Mouse (Mus musculus) cerebellum, postnatal 10 days (tissue): Measurements from ENCODE around the gene Jph3.

Experiments used
- DNase-seq, 2 experiments: peaks; one replicate each; pipeline ENCODE4 v3.0.0; 2021; ENCODE audit warnings: mixed read lengths in 2 of 2

Jph3 gene

DNA sequence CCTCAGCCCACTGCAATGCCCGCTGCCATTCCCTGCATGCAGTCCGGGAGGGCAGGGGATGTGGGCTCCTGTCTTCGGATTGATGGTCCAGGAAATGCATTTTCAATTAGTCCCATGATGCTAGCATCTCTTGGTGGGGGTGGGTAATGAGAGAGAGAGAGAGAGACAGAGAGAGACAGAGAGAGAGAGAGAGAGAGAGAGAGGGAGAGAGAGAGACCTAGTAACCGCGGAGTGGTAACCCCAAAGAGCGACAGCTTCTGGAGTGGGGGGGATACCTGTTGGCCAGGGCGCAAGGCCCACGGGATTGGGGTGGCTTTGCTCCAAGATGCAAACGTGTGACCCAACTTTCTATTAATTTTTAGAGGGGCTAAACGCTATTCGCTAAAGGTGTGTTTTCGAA is at the start of gene Jph3:
Jph3 (plus strand) TSS at position 301 of the 400 bp plus-strand sequence.
- DNase-seq, result peak in 1 of 2 experiments; percentile 55

DNA sequence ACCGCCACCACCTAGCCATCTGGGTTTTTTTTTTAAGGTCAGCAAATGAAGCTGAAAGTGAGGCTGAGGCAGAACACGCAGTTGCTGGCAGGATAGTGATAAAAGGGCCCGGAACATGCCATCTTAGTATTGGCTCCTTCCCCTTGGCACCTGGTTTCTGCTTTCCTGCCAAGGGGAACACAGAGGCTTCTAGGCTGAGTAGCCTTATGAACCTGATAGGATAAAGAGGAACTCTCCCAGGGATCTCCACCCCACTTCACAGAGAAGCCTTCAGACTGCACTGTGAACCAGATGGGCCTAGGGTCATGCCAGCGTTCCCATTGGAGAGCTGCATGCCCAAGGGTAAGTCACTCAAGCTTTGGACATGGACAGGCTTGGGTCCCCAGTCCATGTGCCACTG is 48.5 kb upstream of the Jph3 start:
- peak; percentile 68 to 76 for DNase-seq

DNA sequence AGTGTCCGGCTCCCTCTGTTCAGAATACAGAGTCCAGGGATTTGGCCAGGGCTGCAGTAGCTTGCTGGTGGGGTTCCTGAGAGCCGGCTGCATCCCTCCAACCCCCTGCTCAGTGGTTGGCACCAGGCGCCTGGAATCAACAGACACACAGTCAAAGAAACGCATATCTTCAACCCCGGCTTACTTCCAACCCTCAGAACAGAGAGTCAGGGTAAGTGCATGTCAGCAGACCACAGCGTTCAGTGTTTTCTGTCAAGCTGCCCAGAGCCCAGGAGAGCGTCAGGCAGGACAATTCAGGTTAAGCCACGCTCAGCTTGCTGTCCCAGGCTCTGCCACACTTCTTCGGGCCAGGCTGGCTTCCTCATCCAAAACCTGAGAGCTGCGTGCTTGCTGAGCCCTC is 48.0 kb upstream of the Jph3 start:
- DNase-seq, result peak; percentile 82 to 84

DNA sequence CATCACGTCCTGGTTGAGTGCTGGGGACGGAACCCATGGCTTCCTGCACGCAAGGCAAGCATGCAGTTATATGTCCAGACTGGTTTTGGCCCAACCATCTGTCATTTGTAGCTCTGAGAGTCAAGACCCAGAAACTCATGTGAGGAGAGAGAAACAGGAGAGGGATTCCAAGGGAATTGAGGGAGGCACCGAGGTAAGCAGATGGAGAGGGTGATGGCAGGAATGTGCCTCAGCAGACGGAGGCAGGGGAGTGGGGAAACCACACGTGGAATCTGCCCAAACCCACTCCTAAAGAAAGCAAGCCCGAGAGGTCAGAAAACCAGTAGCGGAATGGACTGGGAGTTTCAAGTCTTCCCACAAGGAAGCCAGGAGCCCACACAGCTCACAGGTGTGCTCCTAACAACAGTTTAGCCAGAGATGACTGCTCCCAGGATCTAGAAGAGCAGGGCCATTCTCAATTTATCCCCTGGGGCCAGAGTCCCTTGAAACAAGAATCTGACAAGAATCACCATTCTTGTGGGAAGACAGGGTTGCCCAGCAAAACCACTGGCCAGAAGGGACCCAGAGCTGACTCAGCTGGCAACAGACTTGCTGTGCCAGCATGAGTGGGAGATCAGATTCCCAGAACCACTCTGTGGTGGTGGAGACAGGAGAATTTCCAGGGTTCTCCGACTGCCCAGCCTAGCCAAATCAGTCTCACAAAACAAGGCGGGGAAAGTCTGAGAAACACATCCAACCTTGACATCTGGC is 46.2 kb upstream of the Jph3 start:
- peak; percentile 45 to 60 for DNase-seq

DNA sequence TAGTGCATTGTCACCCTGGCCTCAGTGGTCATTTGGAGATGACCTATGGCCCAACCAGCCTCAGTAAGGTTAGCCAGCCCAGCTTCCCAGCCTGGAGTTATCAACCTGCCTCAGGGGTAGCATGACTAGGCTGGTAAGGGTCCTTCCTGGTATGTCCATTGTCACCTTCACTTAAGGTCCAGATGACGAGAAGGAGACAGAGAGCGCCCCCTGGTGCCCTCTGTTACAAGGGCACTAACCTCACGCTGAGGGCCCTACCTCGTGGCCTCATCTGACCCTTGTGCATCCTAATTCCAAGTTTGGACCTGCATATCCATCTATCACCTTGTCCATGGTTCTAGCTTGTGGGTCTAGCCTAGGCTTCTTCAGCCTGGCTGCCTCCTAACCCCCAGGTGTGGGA is 44.0 kb upstream of the Jph3 start:
- peak; percentile 82 to 85 for DNase-seq

DNA sequence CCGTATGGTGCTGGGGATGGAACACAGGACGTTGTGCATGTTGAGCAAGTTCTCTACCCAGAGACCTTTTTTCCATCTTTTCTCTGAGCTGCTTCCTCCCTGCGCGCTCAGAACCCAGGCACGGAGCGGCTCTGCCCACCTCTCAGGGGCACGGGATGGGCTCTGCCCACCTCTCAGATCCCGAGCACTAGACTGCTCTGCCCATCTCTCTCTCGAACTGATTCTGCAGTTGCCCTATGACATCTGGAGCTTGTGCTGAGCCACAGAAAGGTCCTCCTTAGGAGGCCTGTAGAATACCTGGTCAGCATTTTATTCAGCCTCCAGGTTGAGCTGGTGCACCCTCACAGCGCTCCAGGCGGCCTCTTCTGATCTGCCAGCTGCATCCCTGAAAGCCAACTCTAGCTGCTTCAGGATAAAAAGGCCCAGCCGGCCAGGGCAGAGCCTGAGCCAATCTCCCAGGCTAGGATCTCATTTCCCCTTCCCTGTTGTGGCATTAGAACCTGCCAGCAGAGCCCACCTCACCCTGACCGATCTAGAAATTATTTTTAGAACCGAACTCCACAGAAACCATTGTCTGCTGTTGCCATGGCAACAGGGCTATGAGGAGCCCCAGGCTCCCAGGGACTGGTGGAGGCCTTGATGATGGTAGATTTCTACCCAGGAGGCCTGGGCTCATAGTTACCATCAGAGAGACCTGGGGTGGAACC is 41.8 kb upstream of the Jph3 start:
- peak; percentile 73 for DNase-seq

DNA sequence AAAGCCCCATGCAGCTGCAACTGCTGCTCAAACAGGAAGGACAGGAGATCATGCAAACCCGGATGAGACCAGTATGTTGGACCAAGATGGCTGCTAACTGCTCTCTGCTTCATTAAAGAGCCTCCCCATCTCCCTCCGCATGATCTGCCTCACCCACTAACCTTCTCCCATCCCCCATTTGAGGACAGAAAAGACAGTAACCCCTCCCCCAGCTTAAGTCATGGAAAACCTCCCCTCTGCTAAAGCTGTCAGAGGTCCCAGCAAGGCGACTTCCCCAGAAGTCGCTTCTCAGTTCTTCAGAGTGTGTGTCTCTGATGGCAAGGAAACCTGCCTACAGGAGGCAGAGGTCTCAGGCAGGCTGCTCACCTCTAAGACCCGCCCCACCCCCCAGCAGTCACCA is 40.9 kb upstream of the Jph3 start:
- no peak for DNase-seq

DNA sequence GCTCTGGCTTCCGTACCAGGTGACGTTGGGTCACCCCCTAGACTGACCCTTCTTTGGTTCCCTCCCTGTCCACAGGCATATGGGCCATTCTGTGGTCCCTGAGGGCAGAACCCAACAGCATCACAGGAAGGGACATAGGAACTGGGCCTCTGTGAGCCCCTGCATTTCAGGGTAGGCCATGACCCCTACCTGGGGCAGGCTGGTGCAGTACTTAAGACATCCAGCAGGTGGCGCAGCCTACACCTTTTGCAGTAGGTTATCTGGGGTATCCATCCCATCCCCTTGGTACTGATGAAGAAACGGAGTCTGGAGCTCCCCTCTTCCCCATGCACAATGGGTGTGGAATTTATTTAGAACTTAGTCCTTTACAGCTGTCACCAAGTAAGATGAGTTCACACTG is 35.0 kb upstream of the Jph3 start:
- peak; percentile 86 to 91 for DNase-seq

DNA sequence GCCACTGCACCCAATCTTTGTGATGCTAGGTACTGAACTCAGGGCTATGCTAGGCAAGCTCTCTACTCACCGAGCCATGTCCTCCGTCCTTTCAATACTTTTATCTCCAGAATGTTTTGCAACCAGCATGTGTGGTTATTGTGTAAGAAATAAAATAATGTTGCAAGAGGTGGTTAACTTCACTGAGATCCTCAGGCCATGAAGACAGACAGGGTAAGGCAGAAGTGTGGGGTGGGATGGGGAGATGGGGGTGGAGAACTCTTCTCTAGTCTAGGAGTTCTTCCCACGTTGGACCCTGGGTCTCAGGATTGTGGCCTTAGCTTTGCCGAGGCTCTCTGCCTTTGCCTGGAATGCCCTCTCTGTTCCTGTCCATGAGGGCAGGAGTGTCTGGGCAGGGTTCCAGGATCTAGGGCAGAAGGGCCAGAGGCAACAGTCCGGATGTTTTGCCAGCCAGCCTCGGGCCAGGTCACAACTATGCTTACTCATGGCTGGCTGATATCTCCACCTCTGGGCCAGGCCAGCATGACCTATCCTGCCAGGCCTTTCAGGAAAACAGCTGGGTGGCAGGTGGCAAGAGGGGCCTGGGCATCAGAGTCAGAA is 33.7 kb upstream of the Jph3 start:
- DNase-seq, result peak; percentile 69 to 77

DNA sequence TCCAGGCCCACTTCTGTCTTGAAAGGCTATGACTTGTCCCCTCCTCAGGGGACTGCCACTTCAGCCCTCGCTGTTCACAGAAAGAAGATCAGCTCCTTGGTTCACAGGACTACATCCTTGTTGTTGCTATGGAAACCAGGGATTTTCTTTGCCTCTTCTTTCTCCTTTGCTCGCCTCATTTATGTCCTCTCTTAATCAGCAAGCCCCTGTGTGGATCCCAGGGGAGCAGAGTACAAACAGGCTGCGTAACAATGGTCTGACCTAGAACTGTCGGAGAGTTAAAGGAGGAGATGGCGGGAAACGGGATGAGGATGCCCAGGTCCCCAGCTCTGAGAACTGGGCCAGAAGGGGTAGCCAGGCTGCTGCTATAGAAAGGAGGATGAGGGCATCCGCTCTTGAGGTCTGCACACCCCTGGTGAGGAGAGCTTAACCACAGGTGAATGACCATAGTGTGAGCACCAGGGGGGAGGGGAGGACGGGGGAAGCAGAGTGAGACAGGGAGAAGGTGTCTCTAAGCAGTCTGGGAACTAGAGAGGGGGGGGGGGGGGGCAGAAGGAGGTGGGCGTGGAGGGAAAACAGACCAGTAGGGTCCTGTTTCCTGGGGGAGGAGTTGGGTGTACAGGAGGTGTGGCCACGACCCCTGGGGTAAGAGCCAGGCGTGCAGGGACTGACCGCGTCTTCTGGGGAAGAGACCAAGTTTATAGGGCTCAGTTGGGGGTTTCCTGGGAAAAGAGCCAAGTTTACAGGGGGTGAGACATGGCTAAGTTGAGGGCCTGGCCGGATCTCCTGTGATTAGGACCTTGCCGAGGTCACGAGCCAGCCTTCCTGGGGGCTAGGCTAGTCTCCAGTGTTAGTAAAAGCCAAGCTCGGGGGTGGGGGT is 31.4 kb upstream of the Jph3 start:
- peak; percentile 79 to 87 for DNase-seq

DNA sequence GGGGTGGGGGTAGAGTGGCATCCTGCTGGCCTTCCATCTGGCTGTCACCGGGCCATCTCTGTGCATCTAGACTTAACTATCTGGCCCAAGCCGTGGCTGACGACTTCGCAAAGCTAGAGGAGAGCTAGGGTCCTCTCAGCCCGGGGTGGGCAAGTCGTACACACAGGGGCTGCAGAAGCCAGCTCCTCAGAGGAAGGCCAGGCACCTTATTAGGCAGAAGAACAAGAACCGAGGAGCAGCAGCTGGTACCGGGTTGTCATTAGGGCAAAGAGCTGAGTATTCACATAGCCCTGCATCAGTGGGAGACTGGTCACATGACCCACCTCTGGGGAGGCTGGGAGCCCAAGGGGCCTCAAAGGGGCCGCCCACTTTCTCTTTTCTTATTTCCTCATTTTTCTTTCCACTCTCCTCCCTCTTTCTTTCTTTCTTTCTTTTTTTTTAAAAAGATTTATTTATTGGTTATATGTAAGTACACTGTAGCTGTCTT is 30.8 kb upstream of the Jph3 start:
- no peak for DNase-seq

DNA sequence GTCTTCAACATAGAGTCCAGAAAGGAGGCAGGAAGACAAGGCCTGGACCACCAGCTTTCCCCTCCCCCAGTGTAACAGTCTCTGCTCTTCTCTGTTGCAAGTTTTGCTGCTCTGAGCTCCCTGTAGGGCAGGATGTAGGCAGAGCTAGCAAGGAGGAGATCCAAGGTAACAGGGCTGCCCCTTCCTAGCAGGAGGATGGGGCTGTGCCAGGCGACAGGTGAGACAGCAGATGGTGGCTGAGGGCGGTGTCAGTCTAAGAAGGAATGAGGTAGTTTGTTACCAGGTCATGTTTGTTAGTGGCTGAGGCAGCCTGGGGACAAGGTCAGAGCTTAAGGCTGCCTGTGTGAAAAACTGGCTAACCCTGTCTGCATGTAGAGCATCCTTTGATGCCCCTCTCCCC is 29.5 kb upstream of the Jph3 start:
- DNase-seq, result peak; percentile 93 to 95

DNA sequence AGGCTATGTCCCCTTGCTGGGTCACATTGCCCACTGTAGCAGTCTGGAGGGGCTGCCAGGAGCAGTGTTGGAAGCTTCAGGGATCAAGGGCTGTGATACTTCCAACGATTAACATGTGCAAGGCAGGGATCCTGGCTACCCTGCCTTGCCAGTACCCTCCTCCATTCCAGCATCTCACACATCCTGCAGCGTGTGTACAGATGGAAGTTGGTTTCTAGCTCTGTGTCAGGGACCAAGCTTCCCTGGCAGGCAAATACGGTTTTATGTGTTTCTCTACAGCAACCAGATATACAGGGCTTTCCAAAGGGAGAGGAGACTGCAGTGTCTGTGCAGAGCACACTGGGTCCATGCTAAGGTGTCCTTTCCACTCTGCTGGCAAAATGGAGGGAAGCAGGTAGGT is 24.2 kb upstream of the Jph3 start:
- DNase-seq, result peak in 1 of 2 experiments; percentile 60

DNA sequence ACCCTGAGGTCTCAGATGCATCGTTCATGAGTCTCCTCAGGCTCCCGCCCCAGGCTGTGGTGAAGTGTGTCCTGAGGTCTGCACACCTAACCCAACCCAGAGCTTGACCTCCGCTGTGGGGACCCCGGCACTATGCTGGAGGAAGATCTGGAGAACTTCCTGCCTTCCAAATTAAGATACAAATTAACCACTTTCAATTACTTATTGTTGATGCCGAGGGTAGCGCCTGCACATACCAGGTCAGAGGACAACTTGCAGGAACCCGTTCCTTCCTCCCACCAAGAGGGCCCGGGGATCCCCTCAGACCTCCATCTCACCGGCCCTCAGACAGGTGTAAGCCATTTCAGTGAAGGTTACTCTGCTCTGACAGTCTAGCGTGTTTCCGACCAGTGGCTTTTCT is 22.5 kb upstream of the Jph3 start:
- DNase-seq, result no peak

DNA sequence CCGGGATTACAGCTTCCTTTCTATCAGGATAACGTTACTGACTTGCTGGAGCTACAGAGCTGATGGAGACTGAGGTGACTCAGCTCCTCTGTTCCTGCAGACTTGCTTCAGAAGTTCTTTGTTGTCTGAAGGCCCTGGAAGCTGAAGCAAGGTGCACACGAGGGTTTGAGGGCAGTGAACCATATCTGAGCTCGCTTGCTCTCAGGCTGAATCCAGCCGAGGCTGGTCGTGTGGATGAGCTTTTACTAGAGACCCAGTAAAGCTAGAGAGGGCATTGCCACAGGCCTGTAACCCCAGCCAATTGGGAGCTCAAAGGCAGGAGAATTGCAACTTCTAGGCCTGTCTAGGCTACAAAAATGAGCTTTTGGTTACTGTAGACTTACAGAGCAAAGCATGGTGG is 21.0 kb upstream of the Jph3 start:
- DNase-seq, result no peak

DNA sequence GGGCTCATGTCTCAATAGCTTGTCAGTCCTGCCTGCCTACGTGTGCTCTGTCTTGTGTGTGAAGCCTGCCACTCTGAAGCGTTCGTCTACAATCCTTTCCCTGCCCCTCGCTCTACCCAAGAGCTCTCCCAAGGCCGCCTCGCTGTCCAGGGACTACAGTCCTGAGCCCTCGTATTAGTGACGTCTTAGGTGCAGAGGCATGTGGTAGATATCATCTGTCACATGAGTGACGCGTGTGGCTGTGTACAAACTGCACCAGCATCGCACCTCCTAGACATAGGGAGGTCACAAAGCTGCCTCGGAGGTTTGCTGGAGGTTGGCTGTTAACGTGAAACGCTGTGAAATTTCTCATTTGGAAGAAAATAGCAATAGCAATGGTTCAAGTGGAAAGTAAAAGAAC is 11.9 kb upstream of the Jph3 start:
- DNase-seq, result no peak

DNA sequence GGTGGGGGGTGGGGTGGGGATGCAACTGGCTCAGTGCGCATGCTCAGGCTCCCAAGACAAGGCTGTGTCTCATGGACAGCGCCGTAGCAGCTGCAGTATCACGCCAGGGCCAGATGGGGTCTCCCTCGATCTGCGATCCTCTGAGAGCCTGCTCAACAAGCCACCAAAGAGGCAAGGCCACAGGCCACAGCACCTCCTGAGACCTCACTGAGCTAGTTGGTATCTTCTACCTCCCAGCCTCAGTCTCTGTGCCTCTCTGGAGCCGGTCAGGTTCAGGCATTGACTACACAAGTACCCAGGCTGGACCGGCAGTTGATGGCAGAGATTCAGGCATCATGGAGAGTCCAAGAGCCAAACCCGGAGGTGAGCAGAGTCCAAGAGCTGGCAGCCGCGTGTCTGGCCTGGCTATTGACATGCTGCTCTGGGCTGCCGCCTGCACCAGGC is 11.4 kb upstream of the Jph3 start:
- peak; percentile 96 to 98 for DNase-seq

DNA sequence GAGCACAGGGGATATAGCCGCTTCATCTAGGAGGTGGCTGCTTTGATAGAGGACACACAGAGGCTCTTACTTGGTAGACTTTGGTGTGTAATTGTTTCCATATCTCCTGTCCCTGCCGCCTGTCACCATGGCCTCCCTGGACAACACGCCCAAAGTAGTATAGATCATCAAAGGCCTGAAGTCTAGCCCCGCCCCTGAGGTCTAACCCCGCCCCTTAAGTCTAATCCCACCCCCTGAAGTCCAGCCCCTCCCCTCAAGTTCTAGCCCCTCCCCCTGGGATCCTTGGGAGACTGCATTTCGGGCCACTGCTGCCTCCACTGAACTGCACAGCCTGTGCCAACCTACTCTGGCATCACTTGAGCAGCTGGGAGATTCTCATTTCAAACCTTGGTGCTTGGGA is 10.5 kb upstream of the Jph3 start:
- DNase-seq, result no peak

DNA sequence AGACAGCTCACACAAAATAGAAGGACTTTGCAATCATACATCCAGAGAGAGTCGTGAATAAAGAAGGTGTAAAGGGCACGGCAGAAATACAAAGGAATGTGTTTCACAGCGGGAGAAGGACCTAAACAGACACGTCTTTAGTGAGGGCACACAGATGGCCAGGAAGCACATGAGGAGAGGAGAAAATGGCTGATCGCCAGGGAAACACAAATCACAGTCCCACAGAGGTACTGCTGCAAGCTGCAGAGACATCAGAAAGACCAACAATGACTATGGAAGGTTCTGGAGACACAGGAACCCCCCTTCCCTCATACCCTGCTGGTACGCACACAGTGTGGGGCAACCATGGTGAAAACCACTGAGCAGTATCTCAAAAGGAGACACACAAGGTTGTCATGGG is 8.4 kb upstream of the Jph3 start:
- peak; percentile 60 to 65 for DNase-seq

DNA sequence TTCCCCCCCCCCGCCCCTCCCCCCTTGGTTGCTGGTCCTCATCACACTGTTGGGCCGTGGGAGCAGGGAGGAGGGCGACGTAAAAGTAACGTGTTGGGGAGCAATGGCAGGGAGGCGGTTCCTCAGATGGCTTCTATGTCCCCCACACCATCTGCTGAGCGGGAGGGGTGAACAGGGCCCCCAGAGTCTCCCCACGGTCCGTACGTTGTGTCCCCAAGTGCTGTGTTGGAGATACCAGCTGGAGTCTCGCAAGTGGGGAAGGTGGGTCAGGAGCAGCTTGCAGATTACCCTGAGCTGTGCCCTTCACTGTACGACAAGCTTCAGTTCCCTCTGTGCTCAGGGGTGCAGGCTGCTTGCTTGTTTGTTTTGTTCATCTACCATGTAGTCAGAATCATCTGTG is 5.6 kb upstream of the Jph3 start:
- DNase-seq, result no peak

DNA sequence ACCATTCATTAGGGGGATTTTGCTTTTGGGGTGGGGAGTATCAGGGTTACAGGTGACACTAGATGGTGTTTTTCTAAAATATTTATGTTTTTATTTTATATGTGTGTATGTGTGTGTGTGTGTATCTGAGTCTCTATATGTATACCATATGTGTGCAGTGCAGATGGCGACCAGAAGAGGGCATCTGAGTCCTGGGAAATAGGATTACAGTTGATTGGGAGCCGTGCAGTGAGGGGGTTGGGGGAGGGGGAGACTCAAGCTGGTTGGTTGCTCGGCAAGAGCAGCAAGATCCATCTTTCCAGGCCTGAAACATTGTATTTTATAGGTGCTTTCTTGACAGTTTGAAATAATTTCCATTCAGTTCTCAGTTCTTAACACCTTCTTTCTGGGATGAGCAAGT is 2.3 kb upstream of the Jph3 start:
- peak; percentile 54 to 69 for DNase-seq

DNA sequence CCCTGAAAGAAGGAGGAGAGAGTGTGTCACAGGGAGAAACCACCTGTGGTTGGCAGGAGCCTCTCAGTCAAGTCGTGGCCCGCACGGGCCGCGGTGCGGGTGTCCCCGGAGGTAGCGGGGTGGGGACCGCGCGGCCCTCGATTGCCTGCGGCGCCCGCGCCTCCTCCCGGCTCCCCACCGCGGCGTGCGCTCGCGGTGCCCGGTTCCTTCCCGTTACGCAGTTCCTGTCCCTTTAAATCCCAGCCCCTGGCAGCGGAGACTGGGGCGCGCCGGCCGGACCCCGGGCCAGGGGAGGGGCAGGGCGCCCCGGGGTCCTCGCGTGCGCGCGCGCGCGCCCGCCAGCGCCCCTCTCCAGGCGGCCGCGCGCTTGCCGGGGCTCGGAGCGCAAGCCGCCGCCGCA is 331 bp downstream of the Jph3 start:
- peak; percentile 60 to 69 for DNase-seq

DNA sequence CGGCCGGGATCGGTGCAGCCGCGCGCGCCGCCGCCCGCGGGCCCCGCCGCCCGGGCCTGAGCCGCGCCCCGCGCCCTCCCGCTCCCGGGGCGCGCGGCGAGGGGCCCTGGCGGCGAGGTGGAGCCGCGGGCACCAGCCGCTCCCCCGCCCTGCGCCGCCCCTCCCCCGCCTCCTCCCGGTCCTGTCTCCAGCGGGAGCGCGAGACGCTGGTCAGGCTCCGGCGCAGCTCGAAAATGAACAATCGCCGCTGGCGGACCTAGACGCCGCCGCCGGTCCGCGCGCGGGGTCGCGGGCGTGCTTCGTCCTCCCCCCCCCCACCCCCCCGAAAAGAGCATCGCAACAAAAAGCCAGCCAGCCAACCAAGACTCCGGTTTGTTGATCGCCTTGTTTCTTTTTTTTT is 747 bp downstream of the Jph3 start:
- DNase-seq, result peak; percentile 76 to 79
